Mouse (Mus musculus) embryonic stem cell, embryonic (primary cell): ENCODE results near the gene Usp5.

Source experiments
- CTCF ChIA-PET, 4 experiments: fragments of 300-600 bp in 2 of 4; fragments of 350-600 bp in 2 of 4; sonication (Branson Sonifier 250); formaldehyde crosslinking; loops; one replicate each; lab custom pipeline; 2022; ENCODE audit warnings: inconsistent platforms in 2 of 4; lab: Charles Lee
- POLR2A ChIA-PET, 4 experiments: fragments of 300-600 bp in 2 of 4; fragments of 350-600 bp in 2 of 4; sonication (Branson Sonifier 250); formaldehyde crosslinking; loops; one replicate each; lab custom pipeline; 2022; ENCODE audit warnings: antibody characterized with exemption in 4 of 4, inconsistent platforms in 1 of 4; lab: Charles Lee

Gene Usp5

DNA sequence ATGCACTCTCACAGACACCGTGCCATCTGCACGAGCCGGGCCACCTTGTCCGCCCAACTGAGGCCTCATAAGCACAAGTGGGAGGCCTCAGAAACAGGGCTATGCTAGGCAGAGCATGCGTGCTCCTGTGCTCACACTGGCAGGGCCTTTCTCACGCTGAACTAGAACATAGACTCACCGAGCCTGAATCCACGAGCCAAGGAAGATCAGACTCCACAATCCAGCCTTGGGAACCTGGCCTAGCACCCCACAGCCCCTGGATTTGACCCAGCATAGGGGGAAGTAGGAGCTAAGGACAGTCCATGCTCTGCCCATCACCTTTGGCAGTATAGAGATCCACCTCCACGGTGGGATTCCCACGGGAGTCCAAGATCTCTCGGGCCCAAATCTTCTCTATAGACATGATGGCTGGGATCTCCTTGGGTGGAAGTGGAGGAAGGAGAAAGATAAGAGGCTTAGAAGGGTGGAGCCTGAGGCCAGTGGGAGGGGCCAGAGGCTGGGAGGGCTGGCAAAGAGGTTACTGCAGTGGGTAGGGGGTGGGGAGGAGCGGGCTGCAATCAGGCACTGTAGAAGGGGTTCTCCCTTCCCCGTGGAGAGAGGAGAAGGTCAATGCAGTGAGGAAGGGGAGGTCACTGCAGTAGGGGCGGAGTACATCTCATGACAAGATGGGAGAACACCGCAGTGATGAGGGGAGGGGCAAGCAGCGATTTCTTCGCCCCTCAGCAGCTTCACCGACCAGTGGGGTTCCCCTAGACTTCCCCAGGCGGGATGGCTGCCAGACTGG lies 61.2 kb downstream of the Usp5 start:
- POLR2A ChIA-PET: interaction anchor here (0.5 to 22.3 kb wide), 17 partner anchors 9 to 397 kb away, joined by 3 to 449 read pairs (median 11); partner anchors contain the start of genes Grcc10 (in 4 of the 4), Atn1 (in 2 of the 4), Gm45234 (in 2 of the 4) and Cdca3 (in 1 of the 4)
- CTCF ChIA-PET: interaction anchor here in 1 of 4 experiments (1.2 to 1.6 kb wide), 2 partner anchors 14 to 91 kb away, joined by 3 to 10 read pairs; no protein-coding TSS in a partner anchor

- POLR2A ChIA-PET: interaction anchor here (0.5 to 22.3 kb wide), 14 partner anchors 9 to 137 kb away, joined by 3 to 449 read pairs (median 10); partner anchors contain the start of genes Grcc10 (in 4 of the 4), Atn1 (in 1 of the 4), Cdca3 (in 1 of the 4) and Gm45234 (in 1 of the 4)
- CTCF ChIA-PET: interaction anchor here in 1 of 4 experiments (0.5 kb wide), 1 partner anchor 105 kb away, joined by 3 read pairs; no protein-coding TSS in a partner anchor
These were observed 61.8 kb downstream of the Usp5 start for GRCm38 (mm10) chr6:124767536-124767919.

DNA sequence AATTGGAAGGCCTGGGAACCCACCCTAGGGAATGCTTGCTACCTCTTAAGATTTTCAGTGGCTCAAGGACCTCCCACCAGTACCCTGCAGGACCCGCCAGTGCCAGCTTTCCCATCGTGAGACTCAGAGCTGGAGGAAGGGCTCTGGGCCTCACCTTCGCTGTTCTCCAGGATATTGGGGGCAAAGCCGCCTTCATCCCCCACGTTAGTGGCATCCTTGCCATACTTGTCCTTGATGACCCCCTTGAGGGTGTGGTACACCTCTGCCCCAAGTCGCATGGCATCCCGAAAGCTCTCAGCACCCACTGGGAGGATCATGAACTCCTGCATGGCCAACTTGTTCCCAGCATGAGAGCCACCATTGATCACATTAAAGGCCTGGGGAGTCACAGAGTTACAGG lies 63.3 kb downstream of the Usp5 start:
- ChIA-PET CTCF (no interaction called here), POLR2A (interaction anchor here in 2 of 4 experiments (1.1 to 22.3 kb wide), 8 partner anchors 11 to 398 kb away, joined by 3 to 449 read pairs (median 6); partner anchors contain the start of genes Grcc10 (in 2 of the 2), Cdca3 (in 1 of the 2), Gm45234 (in 1 of the 2) and Ptpn6 (in 1 of the 2))
